Mouse (Mus musculus) lung, adult 18-20 months (tissue): ENCODE data around the gene Bcl11b.

Experiments used
- DNase-seq, 2 experiments: peaks; one replicate each; pipeline ENCODE4 v3.0.0; 2022; ENCODE audit warnings: mixed read lengths in 2 of 2

Gene Bcl11b

GRCm38 (mm10) chr12:107930611-107931350, 72.6 kb downstream of the Bcl11b start:
- DNase-seq, result peak; percentile 81

DNA sequence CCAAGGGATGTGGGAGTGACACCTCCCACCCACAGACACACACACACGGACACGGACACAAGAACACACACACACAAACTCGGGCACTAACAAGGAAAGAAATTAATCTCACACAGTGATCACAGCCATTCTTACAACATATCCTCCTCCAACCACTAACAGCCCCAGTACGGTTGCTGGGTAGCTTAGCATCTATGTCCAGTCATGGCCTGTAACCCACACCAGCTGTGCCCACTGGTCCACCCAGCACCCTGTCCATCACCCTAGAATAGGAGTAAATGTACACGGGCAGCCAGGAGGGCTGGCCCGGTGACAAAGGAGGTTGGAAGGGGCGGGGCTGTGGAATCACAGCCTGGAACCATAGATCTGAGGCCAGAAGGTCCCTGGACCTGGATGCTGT, 74.5 kb downstream of the Bcl11b start:
- DNase-seq, result no peak

DNA sequence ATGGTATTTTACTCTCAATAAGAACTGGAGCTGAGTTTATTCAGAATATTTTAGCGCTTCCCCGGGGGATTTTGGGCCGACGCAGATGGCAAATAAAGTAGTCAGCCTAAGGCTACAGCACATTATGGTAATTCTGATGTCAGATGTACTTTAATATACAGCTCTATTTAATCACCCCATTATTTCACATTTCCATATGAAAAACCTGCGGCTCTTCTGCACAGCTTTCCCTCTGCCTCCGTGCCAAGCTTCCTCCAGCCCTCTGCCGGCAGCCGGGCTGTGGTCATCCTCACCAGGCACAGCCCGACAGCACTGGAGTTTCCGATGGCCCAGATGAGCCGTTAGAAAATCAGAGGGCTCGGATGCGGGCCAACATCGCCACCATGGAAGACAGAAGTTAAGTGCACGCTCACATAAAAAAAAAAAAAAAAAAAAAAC, 74.9 kb downstream of the Bcl11b start:
- DNase-seq, result no peak

GRCm38 (mm10) chr12:107927961-107928431, 75.4 kb downstream of the Bcl11b start:
- peak in 1 of 2 experiments; percentile 10 for DNase-seq

- no peak for DNase-seq
Observed at GRCm38 (mm10) chr12:107926074-107926855, 77.1 kb downstream of the Bcl11b start.

- DNase-seq, result no peak
Observed at GRCm38 (mm10) chr12:107924696-107925095, 78.7 kb downstream of the Bcl11b start.

DNA sequence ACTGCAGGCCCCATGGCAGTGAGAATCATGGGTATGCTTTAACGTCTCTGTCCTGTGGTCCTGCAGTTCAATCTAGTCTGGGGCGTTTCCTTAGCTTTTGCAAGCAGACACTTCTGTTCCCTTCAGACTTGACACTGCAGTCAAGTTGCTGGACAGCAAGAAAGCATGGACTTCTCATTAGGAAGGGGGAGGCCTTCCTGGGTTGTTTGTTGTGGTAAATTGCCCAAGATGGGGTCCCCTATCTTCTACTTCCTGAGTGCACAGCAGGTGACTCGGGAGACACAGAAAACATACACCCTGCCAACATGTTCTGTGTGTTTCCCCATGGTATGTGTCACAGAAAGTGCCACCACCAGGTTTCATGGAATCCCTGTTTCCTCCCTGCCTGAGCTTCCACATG, 79.4 kb downstream of the Bcl11b start:
- no peak for DNase-seq

DNA sequence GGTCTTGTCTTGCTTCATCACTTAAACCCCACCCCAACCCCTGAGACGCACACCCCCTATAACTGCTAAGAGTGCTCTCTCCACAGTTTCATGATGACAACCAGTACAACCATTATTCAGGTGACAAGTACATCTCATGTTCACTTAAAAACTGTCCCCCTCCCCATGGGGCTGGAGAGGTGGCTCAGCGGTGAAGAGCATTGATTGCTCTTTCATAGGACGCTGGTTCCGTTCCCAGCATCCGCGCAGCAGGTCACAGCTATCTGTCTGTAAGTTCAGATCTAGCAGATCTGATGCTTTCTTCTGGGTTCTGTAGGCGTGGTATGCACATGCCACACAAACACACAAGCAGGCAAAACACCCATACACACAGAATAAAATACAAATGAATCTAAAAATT, 81.2 kb downstream of the Bcl11b start:
- no peak for DNase-seq

DNA sequence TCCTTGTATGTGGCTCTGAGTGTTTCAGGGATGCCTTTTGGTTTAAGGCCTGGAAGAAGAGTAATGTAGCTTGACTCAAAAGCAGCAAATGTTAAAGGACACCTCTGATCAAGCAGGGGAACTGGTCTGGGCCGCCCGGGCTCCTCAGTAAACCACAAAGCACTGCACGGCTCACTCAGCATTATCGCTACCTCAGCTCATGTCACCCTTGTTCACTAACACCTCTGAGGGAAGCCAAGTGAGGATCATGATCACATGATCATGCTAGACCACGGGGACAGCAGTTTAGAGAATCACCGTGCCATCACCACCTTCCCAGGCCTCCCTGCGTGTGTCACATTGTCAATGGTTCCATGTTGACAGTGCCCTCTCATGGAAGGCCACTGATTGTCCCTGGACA, 81.8 kb downstream of the Bcl11b start:
- DNase-seq, result no peak

DNA sequence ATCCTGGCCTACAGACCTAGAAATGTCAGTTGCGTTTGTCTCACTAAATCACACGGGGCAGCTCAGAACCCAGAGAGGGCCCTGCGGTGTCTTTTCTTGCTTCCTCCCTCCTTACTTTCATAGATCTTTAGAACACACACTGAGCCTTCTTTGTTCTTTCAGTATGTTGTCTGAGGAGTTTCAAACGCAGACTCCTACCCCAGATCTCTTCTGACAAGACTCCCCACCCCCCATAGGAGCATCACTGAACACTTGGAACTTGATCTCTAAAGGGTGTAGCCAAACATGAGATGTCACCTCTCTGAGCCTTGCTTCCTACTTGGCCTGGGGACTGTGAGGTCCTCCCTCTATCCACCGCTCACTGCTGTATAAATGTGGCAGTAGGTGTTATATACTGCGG, 82.2 kb downstream of the Bcl11b start:
- DNase-seq, result no peak

DNA sequence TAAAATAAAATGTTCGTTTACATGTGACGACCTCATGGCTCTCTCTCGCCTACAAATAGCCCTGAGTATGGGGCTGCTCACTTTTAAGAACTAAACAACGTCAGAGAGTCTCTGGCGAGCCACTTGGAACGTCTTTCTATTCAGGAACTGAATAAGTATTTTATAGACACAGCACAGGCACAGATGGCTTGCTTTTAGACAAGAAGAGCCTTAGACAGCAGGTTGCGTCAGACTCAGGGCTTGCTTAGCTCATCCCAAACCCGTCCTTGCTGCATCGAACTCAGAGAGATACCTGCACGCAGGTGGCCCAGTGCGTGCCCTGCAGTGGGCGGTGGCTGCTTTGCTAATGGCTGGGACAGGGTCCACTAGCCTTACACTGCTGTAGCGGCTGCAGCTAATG, 82.7 kb downstream of the Bcl11b start:
- DNase-seq, result no peak

DNA sequence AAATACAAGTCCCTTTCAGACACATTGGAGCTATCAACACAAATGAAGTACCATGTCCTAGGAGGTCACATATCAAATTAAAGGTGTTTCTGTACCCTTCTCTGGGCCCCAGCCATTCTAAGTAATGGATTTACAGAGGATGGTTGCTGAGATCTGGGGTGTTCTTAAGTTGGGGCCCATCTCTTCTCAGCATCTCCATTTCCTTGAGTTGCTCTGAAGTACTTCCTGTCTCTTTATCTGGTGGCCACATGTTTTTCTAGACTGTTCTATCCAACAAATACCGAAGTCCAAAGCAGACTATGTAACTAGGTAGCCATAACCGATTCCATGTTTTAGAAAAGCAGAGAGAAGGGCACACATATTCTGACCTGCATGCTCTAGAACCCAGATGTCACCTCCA, 83.3 kb downstream of the Bcl11b start:
- DNase-seq, result no peak

- no peak for DNase-seq
Observed at GRCm38 (mm10) chr12:107918779-107919178, 84.6 kb downstream of the Bcl11b start.

- no peak for DNase-seq
Observed at GRCm38 (mm10) chr12:107916008-107916407, 87.4 kb downstream of the Bcl11b start.

DNA sequence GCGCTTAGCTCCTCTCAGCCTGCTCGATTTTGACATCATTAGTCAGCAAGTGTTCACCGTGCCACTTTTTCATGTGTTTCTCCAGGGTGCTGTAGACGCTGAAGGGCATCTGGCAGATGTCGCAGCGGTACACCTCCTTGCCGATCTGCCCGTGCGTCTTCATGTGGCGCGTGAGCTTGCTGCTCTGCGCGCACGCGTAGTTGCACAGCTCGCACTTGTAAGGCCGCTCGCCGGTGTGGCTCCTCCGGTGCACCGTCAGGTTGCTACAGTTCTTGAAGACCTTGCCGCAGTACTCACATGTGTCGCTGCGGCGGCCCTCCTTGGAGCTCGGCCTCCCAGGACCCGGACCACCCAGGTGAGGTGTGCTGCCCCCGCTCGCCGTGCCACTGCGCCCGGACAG, 88.0 kb downstream of the Bcl11b start:
- DNase-seq, result no peak

DNA sequence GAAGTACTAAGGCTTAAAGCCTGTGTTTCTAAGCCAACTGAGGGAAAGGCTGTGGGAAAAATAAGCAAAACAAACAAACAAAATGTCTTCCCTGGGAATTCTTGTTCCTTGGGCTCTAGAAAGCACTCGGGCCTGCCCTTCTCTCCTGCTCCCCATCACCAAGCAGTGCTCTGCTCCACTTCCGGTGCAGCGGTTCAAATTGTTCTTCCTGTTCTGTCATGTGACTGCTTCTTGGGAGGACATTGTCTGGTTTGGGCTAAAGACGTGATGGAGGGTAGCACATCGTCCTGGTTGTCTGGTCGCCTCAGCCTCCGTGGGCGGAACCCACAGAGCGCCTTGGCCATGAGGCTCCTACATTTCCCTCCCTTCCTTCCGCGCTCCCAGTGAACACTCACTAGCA, 94.6 kb downstream of the Bcl11b start:
- no peak for DNase-seq

GRCm38 (mm10) chr12:107905333-107905732, 98.1 kb downstream of the Bcl11b start:
- DNase-seq, result no peak

- DNase-seq, result no peak
Observed at GRCm38 (mm10) chr12:107904457-107904856, 98.9 kb downstream of the Bcl11b start.

- DNase-seq, result no peak
Observed at GRCm38 (mm10) chr12:107903949-107904348, 99.5 kb downstream of the Bcl11b start.

- DNase-seq, result no peak
Observed at GRCm38 (mm10) chr12:107891449-107891848, 112.0 kb downstream of the Bcl11b start.

DNA sequence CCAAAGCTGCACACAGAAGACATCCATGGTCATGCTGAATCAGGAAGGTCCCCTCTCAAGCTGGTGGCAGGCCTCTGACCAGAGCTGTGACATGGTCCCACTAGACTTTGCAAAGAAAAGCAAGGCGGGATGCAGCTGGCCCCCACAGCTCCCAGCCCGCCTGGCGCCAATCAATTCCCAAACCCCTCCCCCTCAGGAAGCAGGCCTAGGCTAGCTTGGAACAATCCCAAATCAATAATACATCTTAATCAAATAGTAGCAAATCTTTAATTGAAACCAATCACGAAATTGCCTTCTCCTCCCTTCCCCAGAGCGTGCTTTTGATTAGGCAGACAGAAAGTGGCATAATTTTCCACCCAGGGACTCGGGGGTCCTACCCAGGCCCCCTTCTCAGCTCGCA, 113.1 kb downstream of the Bcl11b start:
- DNase-seq, result no peak

- no peak for DNase-seq
Observed at GRCm38 (mm10) chr12:107889841-107890240, 113.6 kb downstream of the Bcl11b start.

- DNase-seq, result no peak
Observed at GRCm38 (mm10) chr12:107888646-107889045, 114.8 kb downstream of the Bcl11b start.

GRCm38 (mm10) chr12:107888049-107888448, 115.4 kb downstream of the Bcl11b start:
- DNase-seq, result no peak
